Mouse (Mus musculus): ENCODE results near the gene Nup210l. TPM values are rescaled to one million over a fixed set of nuclear protein-coding genes. Genes with fewer than 3 reads are reported as not detected.
A peak's percentile ranks its signal among the peaks of the same experiment; 100 is the strongest.

The Nup210l gene
- 0.30 and 0.44 TPM in 2 replicates for polyA plus RNA-seq (2015; fragmentation: Nextera tagmentation; extraction: Ambion mirVana)

- no peak for ATAC-seq (ENCODE audit: insufficient number of reproducible peaks, insufficient read depth, low FRiP score, low TSS enrichment, low read depth)
- 86% methylated on average over 13 of the region's 13 CpGs for WGBS
- no peak within 1 kb of the TSS for H3K4me3 ChIP-seq
Observed at GRCm38 (mm10) chr3:90103938-90104337, at the start of gene Nup210l. Gene Nup210l (plus strand): TSS chr3:90104132.

GRCm38 (mm10) chr3:90061549-90061948, 42.4 kb upstream of the Nup210l start:
- Histone ChIP-seq H3K36me3 (peaks cover 55% of the 10 kb centered on the region), H3K9me3 (no peaks in the 10 kb centered on the region), H3K4me1 (no peaks in the 10 kb centered on the region), H3K4me3 (no peak overlapping the region), H3K27me3 (no peaks in the 10 kb centered on the region), H3K27ac (no peak overlapping the region), H3K4me2 (no peak overlapping the region), H3K9ac (no peak overlapping the region)
- WGBS = 89% methylated on average over 6 of the region's 6 CpGs
- ATAC-seq (ENCODE audit: insufficient number of reproducible peaks, insufficient read depth, low FRiP score, low TSS enrichment, low read depth) = no peak

More at GRCm38 (mm10) chr3:90103938-90104337, at the start of gene Nup210l:
- no peak within 1 kb of the TSS for H3K9ac ChIP-seq
- no peak within 1 kb of the TSS for H3K27ac ChIP-seq
- H3K4me2 ChIP-seq = no peak within 1 kb of the TSS
- H3K27me3 ChIP-seq = no peaks in the 10 kb centered on the region
- peaks cover 24% of the 10 kb centered on the region for H3K36me3 ChIP-seq
- no peaks in the 10 kb centered on the region for H3K9me3 ChIP-seq
- H3K4me1 ChIP-seq = no peaks in the 10 kb centered on the region

GRCm38 (mm10) chr3:90062539-90062938, 41.4 kb upstream of the Nup210l start:
- Histone ChIP-seq H3K27me3 (no peaks in the 10 kb centered on the region), H3K4me2 (no peak overlapping the region), H3K27ac (no peak overlapping the region), H3K36me3 (peaks cover 45% of the 10 kb centered on the region), H3K9ac (no peak overlapping the region), H3K4me1 (no peaks in the 10 kb centered on the region), H3K4me3 (no peak overlapping the region), H3K9me3 (no peaks in the 10 kb centered on the region)
- ATAC-seq (ENCODE audit: insufficient number of reproducible peaks, insufficient read depth, low FRiP score, low TSS enrichment, low read depth) = no peak
- WGBS = 72% methylated on average over 2 of the region's 2 CpGs

GRCm38 (mm10) chr3:90064383-90064782, 39.5 kb upstream of the Nup210l start:
- Histone ChIP-seq H3K27ac (no peak overlapping the region), H3K36me3 (peaks cover 37% of the 10 kb centered on the region), H3K4me3 (no peak overlapping the region), H3K4me1 (no peaks in the 10 kb centered on the region), H3K9me3 (no peaks in the 10 kb centered on the region), H3K4me2 (no peak overlapping the region), H3K27me3 (no peaks in the 10 kb centered on the region), H3K9ac (no peak overlapping the region)
- 68% methylated on average over 3 of the region's 3 CpGs for WGBS
- ATAC-seq (ENCODE audit: insufficient number of reproducible peaks, insufficient read depth, low FRiP score, low TSS enrichment, low read depth) = no peak

- Histone ChIP-seq H3K36me3 (peaks cover 29% of the 10 kb centered on the region), H3K27me3 (no peaks in the 10 kb centered on the region), H3K4me2 (no peak overlapping the region), H3K4me3 (no peak overlapping the region), H3K9me3 (no peaks in the 10 kb centered on the region), H3K27ac (no peak overlapping the region), H3K9ac (no peak overlapping the region), H3K4me1 (no peaks in the 10 kb centered on the region)
- no peak for ATAC-seq (ENCODE audit: insufficient number of reproducible peaks, insufficient read depth, low FRiP score, low TSS enrichment, low read depth)
- 59% methylated on average over 3 of the region's 3 CpGs for WGBS
Observed at GRCm38 (mm10) chr3:90065553-90065952, 38.4 kb upstream of the Nup210l start.

GRCm38 (mm10) chr3:90067851-90068250, 36.1 kb upstream of the Nup210l start:
- H3K27me3 ChIP-seq = no peaks in the 10 kb centered on the region
- no peaks in the 10 kb centered on the region for H3K4me1 ChIP-seq
- no peak for ATAC-seq (ENCODE audit: insufficient number of reproducible peaks, insufficient read depth, low FRiP score, low TSS enrichment, low read depth)
- no peak overlapping the region for H3K4me3 ChIP-seq
- H3K4me2 ChIP-seq = no peak overlapping the region
- 88% methylated on average over 4 of the region's 4 CpGs for WGBS
- H3K9me3 ChIP-seq = no peaks in the 10 kb centered on the region
- peaks cover 6% of the 10 kb centered on the region for H3K36me3 ChIP-seq
- H3K9ac ChIP-seq = no peak overlapping the region
- H3K27ac ChIP-seq = no peak overlapping the region

GRCm38 (mm10) chr3:90069688-90070087, 34.2 kb upstream of the Nup210l start:
- Histone ChIP-seq H3K27ac (no peak overlapping the region), H3K4me1 (no peaks in the 10 kb centered on the region), H3K9ac (no peak overlapping the region), H3K4me2 (no peak overlapping the region), H3K4me3 (no peak overlapping the region), H3K36me3 (no peaks in the 10 kb centered on the region), H3K27me3 (no peaks in the 10 kb centered on the region), H3K9me3 (no peaks in the 10 kb centered on the region)
- ATAC-seq (ENCODE audit: insufficient number of reproducible peaks, insufficient read depth, low FRiP score, low TSS enrichment, low read depth) = no peak
- 68% methylated on average over 7 of the region's 7 CpGs for WGBS

GRCm38 (mm10) chr3:90072294-90072693, 31.6 kb upstream of the Nup210l start, which contains the start of gene Tpm3:
Gene Tpm3 (plus strand): TSS chr3:90072649.
- no peak within 1 kb of the TSS for H3K4me2 ChIP-seq
- ATAC-seq (ENCODE audit: insufficient number of reproducible peaks, insufficient read depth, low FRiP score, low TSS enrichment, low read depth) = no peak
- no peak within 1 kb of the TSS for H3K4me3 ChIP-seq
- H3K4me1 ChIP-seq = peaks cover 6% of the 10 kb centered on the region
- no peaks in the 10 kb centered on the region for H3K9me3 ChIP-seq
- no peak within 1 kb of the TSS for H3K9ac ChIP-seq
- 69% methylated on average over 4 of the region's 4 CpGs for WGBS
- H3K27ac ChIP-seq = no peak within 1 kb of the TSS
- no peaks in the 10 kb centered on the region for H3K27me3 ChIP-seq
- H3K36me3 ChIP-seq = no peaks in the 10 kb centered on the region

GRCm38 (mm10) chr3:90076921-90077716, 26.8 kb upstream of the Nup210l start:
- no peak for ATAC-seq (ENCODE audit: insufficient number of reproducible peaks, insufficient read depth, low FRiP score, low TSS enrichment, low read depth)
- 0 out of 2 replicates have a peak overlapping the region, but pooled peaks have one; percentile 2 for H3K4me3 ChIP-seq
- H3K9me3 ChIP-seq = no peaks in the 10 kb centered on the region
- H3K36me3 ChIP-seq = no peaks in the 10 kb centered on the region
- no peaks in the 10 kb centered on the region for H3K27me3 ChIP-seq
- 0 out of 2 replicates have a peak overlapping the region, but pooled peaks have one; percentile 51 for H3K9ac ChIP-seq
- H3K4me1 ChIP-seq = peaks cover 25% of the 10 kb centered on the region
- no peak overlapping the region for H3K27ac ChIP-seq
- whole genome bisulfite sequencing = 17% methylated on average over 5 of the region's 5 CpGs
- H3K4me2 ChIP-seq = peak overlapping the region; percentile 43

GRCm38 (mm10) chr3:90078224-90078623, 25.7 kb upstream of the Nup210l start:
- Histone ChIP-seq H3K4me2 (no peak overlapping the region), H3K27me3 (no peaks in the 10 kb centered on the region), H3K9ac (no peak overlapping the region), H3K4me1 (peaks cover 35% of the 10 kb centered on the region), H3K4me3 (no peak overlapping the region), H3K27ac (0 out of 2 replicates have a peak overlapping the region, but pooled peaks have one; percentile 39), H3K36me3 (no peaks in the 10 kb centered on the region), H3K9me3 (no peaks in the 10 kb centered on the region)
- WGBS = 52% methylated on average over 5 of the region's 5 CpGs
- ATAC-seq (ENCODE audit: insufficient number of reproducible peaks, insufficient read depth, low FRiP score, low TSS enrichment, low read depth) = no peak

- no peaks in the 10 kb centered on the region for H3K36me3 ChIP-seq
- H3K9ac ChIP-seq = peak overlapping the region; percentile 88
- under 1% methylated on average over 33 of the region's 33 CpGs for WGBS
- no peaks in the 10 kb centered on the region for H3K9me3 ChIP-seq
- H3K4me1 ChIP-seq = peaks cover 46% of the 10 kb centered on the region
- H3K27me3 ChIP-seq = no peaks in the 10 kb centered on the region
- ATAC-seq (ENCODE audit: insufficient number of reproducible peaks, insufficient read depth, low FRiP score, low TSS enrichment, low read depth) = peak; percentile 93
- H3K4me3 ChIP-seq = peak overlapping the region; percentile 89
- peak overlapping the region; percentile 98 for H3K27ac ChIP-seq
- peak overlapping the region; percentile 75 for H3K4me2 ChIP-seq
Observed at GRCm38 (mm10) chr3:90079133-90079762, 24.7 kb upstream of the Nup210l start.
